Mouse (Mus musculus): ENCODE data around the gene Zg16. TPM values are rescaled to one million over a fixed set of nuclear protein-coding genes. Genes with fewer than 3 reads are reported as not detected.

The Zg16 gene
- polyA plus RNA-seq, 1 experiment from 2014 or later = not detected

- Histone ChIP-seq H3K27me3 (ENCODE audit: control insufficient read depth, insufficient read depth, low read length) (no peaks in the 10 kb centered on the region), H3K4me1 (replicated peaks; ENCODE audit: control insufficient read depth, insufficient read depth, low read length) (no peaks in the 10 kb centered on the region; the same call in 1 of the 2 replicates), H3K9ac (ENCODE audit: low read length) (no peak overlapping the region), H3K27ac (ENCODE audit: low read depth, low read length) (no peak overlapping the region), H3K9me3 (ENCODE audit: control insufficient read depth, low read length) (no peaks in the 10 kb centered on the region), H3K36me3 (ENCODE audit: control insufficient read depth, insufficient read depth, low read length) (no peaks in the 10 kb centered on the region), H3K4me3 (ENCODE audit: low read depth, low read length) (no peak overlapping the region), H3K4me2 (ENCODE audit: low read depth, low read length, severe bottlenecking) (no peak overlapping the region)
- WGBS = 84% methylated on average over 2 of the region's 2 CpGs
- no peak for DNase-seq (ENCODE audit: low spot score)
- no peak for ATAC-seq (replicated peaks; ENCODE audit: low FRiP score)
These were observed 2.3 kb downstream of the Zg16 start for GRCm38 (mm10) chr7:127084794-127085193.

- DNase-seq (ENCODE audit: low spot score) (no peak), ATAC-seq (replicated peaks; ENCODE audit: low FRiP score) (no peak)
- Histone ChIP-seq H3K4me2 (ENCODE audit: low read depth, low read length, severe bottlenecking) (no peak overlapping the region), H3K4me1 (replicated peaks; ENCODE audit: control insufficient read depth, insufficient read depth, low read length) (no peaks in the 10 kb centered on the region), H3K9me3 (ENCODE audit: control insufficient read depth, low read length) (no peaks in the 10 kb centered on the region), H3K36me3 (ENCODE audit: control insufficient read depth, insufficient read depth, low read length) (no peaks in the 10 kb centered on the region), H3K9ac (ENCODE audit: low read length) (no peak overlapping the region), H3K27ac (ENCODE audit: low read depth, low read length) (no peak overlapping the region), H3K4me3 (ENCODE audit: low read depth, low read length) (no peak overlapping the region), H3K27me3 (ENCODE audit: control insufficient read depth, insufficient read depth, low read length) (no peaks in the 10 kb centered on the region)
- WGBS = 91% methylated on average over 4 of the region's 4 CpGs
These were observed 3.4 kb downstream of the Zg16 start for GRCm38 (mm10) chr7:127083689-127084088.

- no peak overlapping the region for H3K4me2 ChIP-seq (ENCODE audit: low read depth, low read length, severe bottlenecking)
- H3K9ac ChIP-seq (ENCODE audit: low read length) = no peak overlapping the region
- DNase-seq (ENCODE audit: low spot score) = no peak
- no peaks in the 10 kb centered on the region for H3K36me3 ChIP-seq (ENCODE audit: control insufficient read depth, insufficient read depth, low read length)
- WGBS = 55% methylated on average over 2 of the region's 2 CpGs
- H3K4me3 ChIP-seq (ENCODE audit: low read depth, low read length) = no peak overlapping the region
- H3K9me3 ChIP-seq (ENCODE audit: control insufficient read depth, low read length) = no peaks in the 10 kb centered on the region
- no peaks in the 10 kb centered on the region for H3K27me3 ChIP-seq (ENCODE audit: control insufficient read depth, insufficient read depth, low read length)
- ATAC-seq (replicated peaks; ENCODE audit: low FRiP score) = no peak
- no peak overlapping the region for H3K27ac ChIP-seq (ENCODE audit: low read depth, low read length)
- no peaks in the 10 kb centered on the region for H3K4me1 ChIP-seq (replicated peaks; ENCODE audit: control insufficient read depth, insufficient read depth, low read length)
These were observed 4.1 kb downstream of the Zg16 start for GRCm38 (mm10) chr7:127082995-127083394.

GRCm38 (mm10) chr7:127082271-127082670, 4.9 kb downstream of the Zg16 start:
- Histone ChIP-seq H3K27ac (ENCODE audit: low read depth, low read length) (no peak overlapping the region), H3K4me3 (ENCODE audit: low read depth, low read length) (no peak overlapping the region), H3K36me3 (ENCODE audit: control insufficient read depth, insufficient read depth, low read length) (no peaks in the 10 kb centered on the region), H3K4me1 (replicated peaks; ENCODE audit: control insufficient read depth, insufficient read depth, low read length) (no peaks in the 10 kb centered on the region), H3K27me3 (ENCODE audit: control insufficient read depth, insufficient read depth, low read length) (no peaks in the 10 kb centered on the region), H3K4me2 (ENCODE audit: low read depth, low read length, severe bottlenecking) (no peak overlapping the region), H3K9me3 (ENCODE audit: control insufficient read depth, low read length) (no peaks in the 10 kb centered on the region), H3K9ac (ENCODE audit: low read length) (no peak overlapping the region)
- DNase-seq (ENCODE audit: low spot score) (no peak), ATAC-seq (replicated peaks; ENCODE audit: low FRiP score) (no peak)
- WGBS = 84% methylated on average over 8 of the region's 8 CpGs

- Histone ChIP-seq H3K27me3 (ENCODE audit: control insufficient read depth, insufficient read depth, low read length) (no peaks in the 10 kb centered on the region), H3K4me1 (replicated peaks; ENCODE audit: control insufficient read depth, insufficient read depth, low read length) (no peaks in the 10 kb centered on the region), H3K4me2 (ENCODE audit: low read depth, low read length, severe bottlenecking) (no peak overlapping the region), H3K36me3 (ENCODE audit: control insufficient read depth, insufficient read depth, low read length) (no peaks in the 10 kb centered on the region), H3K9ac (ENCODE audit: low read length) (no peak overlapping the region), H3K9me3 (ENCODE audit: control insufficient read depth, low read length) (no peaks in the 10 kb centered on the region), H3K4me3 (ENCODE audit: low read depth, low read length) (no peak overlapping the region), H3K27ac (ENCODE audit: low read depth, low read length) (no peak overlapping the region)
- no peak for ATAC-seq (replicated peaks; ENCODE audit: low FRiP score)
- no peak for DNase-seq (ENCODE audit: low spot score)
- 74% methylated on average over 3 of the region's 3 CpGs for WGBS
These were observed 7.1 kb downstream of the Zg16 start for GRCm38 (mm10) chr7:127080045-127080444.

- no peaks in the 10 kb centered on the region for H3K36me3 ChIP-seq (ENCODE audit: control insufficient read depth, insufficient read depth, low read length)
- ATAC-seq (replicated peaks; ENCODE audit: low FRiP score) = no peak
- H3K4me2 ChIP-seq (ENCODE audit: low read depth, low read length, severe bottlenecking) = no peak overlapping the region
- H3K4me1 ChIP-seq (replicated peaks; ENCODE audit: control insufficient read depth, insufficient read depth, low read length) = no peaks in the 10 kb centered on the region
- DNase-seq (ENCODE audit: low spot score) = no peak
- H3K27ac ChIP-seq (ENCODE audit: low read depth, low read length) = no peak overlapping the region
- no peaks in the 10 kb centered on the region for H3K27me3 ChIP-seq (ENCODE audit: control insufficient read depth, insufficient read depth, low read length)
- no peak overlapping the region for H3K4me3 ChIP-seq (ENCODE audit: low read depth, low read length)
- H3K9ac ChIP-seq (ENCODE audit: low read length) = no peak overlapping the region
- WGBS = 89% methylated on average over 3 of the region's 3 CpGs
- H3K9me3 ChIP-seq (ENCODE audit: control insufficient read depth, low read length) = no peaks in the 10 kb centered on the region
These were observed 9.4 kb downstream of the Zg16 start for GRCm38 (mm10) chr7:127077692-127078091.

GRCm38 (mm10) chr7:127076188-127076587, 10.9 kb downstream of the Zg16 start:
- 90% methylated on average over 5 of the region's 5 CpGs for WGBS
- no peak overlapping the region for H3K4me2 ChIP-seq (ENCODE audit: low read depth, low read length, severe bottlenecking)
- ATAC-seq (replicated peaks; ENCODE audit: low FRiP score) (no peak), DNase-seq (ENCODE audit: low spot score) (no peak)
- no peaks in the 10 kb centered on the region for H3K36me3 ChIP-seq (ENCODE audit: control insufficient read depth, insufficient read depth, low read length)
- no peak overlapping the region for H3K9ac ChIP-seq (ENCODE audit: low read length)
- no peaks in the 10 kb centered on the region for H3K4me1 ChIP-seq (replicated peaks; ENCODE audit: control insufficient read depth, insufficient read depth, low read length)
- no peaks in the 10 kb centered on the region for H3K9me3 ChIP-seq (ENCODE audit: control insufficient read depth, low read length)
- H3K27me3 ChIP-seq (ENCODE audit: control insufficient read depth, insufficient read depth, low read length) = no peaks in the 10 kb centered on the region
- no peak overlapping the region for H3K4me3 ChIP-seq (ENCODE audit: low read depth, low read length)
- no peak overlapping the region for H3K27ac ChIP-seq (ENCODE audit: low read depth, low read length)

GRCm38 (mm10) chr7:127073221-127073620, 13.9 kb downstream of the Zg16 start:
- Histone ChIP-seq H3K27me3 (ENCODE audit: control insufficient read depth, insufficient read depth, low read length) (no peaks in the 10 kb centered on the region), H3K27ac (ENCODE audit: low read depth, low read length) (no peak overlapping the region), H3K4me1 (replicated peaks; ENCODE audit: control insufficient read depth, insufficient read depth, low read length) (no peaks in the 10 kb centered on the region), H3K9me3 (ENCODE audit: control insufficient read depth, low read length) (no peaks in the 10 kb centered on the region), H3K4me2 (ENCODE audit: low read depth, low read length, severe bottlenecking) (no peak overlapping the region), H3K36me3 (ENCODE audit: control insufficient read depth, insufficient read depth, low read length) (no peaks in the 10 kb centered on the region), H3K4me3 (ENCODE audit: low read depth, low read length) (no peak overlapping the region), H3K9ac (ENCODE audit: low read length) (no peak overlapping the region)
- DNase-seq (ENCODE audit: low spot score) (no peak), ATAC-seq (replicated peaks; ENCODE audit: low FRiP score) (no peak)
- WGBS = 89% methylated on average over 4 of the region's 4 CpGs

GRCm38 (mm10) chr7:127070871-127071413, 16.2 kb downstream of the Zg16 start:
- Histone ChIP-seq H3K27ac (ENCODE audit: low read depth, low read length) (no peak overlapping the region), H3K9ac (ENCODE audit: low read length) (no peak overlapping the region), H3K27me3 (ENCODE audit: control insufficient read depth, insufficient read depth, low read length) (no peaks in the 10 kb centered on the region), H3K4me1 (replicated peaks; ENCODE audit: control insufficient read depth, insufficient read depth, low read length) (no peaks in the 10 kb centered on the region), H3K4me3 (ENCODE audit: low read depth, low read length) (no peak overlapping the region), H3K36me3 (ENCODE audit: control insufficient read depth, insufficient read depth, low read length) (no peaks in the 10 kb centered on the region), H3K4me2 (ENCODE audit: low read depth, low read length, severe bottlenecking) (no peak overlapping the region), H3K9me3 (ENCODE audit: control insufficient read depth, low read length) (no peaks in the 10 kb centered on the region)
- DNase-seq (ENCODE audit: low spot score) = no peak
- WGBS = 76% methylated on average over 4 of the region's 4 CpGs
- ATAC-seq (replicated peaks; ENCODE audit: low FRiP score) = no peak

All from forebrain, embryonic 11.5 days (tissue).